Mouse (Mus musculus): Measurements from ENCODE around the gene Supt20. TPM values are rescaled to one million over a fixed set of nuclear protein-coding genes. Genes with fewer than 3 reads are reported as not detected.

The Supt20 gene
- polyA plus RNA-seq, 1 experiment from 2014 or later = 77.8 TPM

DNA sequence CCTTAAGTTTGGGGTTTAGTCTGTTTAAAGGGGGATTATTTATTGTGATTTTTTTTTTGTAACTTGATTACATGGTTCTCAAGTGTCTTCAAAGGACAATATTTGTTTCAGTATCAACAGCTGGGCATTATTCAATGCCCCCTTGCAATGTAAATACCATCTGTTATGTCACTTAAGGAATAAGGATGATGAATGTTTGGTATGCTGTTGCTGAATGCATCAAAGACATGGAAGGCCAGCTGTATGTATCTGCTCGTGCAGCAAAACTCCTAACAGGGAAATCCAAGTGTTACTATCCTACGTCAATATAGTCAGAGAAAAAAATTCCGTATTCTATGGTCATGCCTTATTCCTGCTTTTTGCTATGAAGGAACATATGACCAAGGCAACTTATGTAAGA is 24.5 kb upstream of the Supt20 start:
- Histone ChIP-seq H3K27ac (ENCODE audit: low read length) (no peak overlapping the region), H3K4me2 (ENCODE audit: low read depth, low read length) (no peak overlapping the region), H3K36me3 (ENCODE audit: control insufficient read depth, insufficient read depth, low read length) (no peaks in the 10 kb centered on the region), H3K9ac (ENCODE audit: low read depth, low read length) (no peak overlapping the region), H3K4me3 (ENCODE audit: low read length) (no peak overlapping the region), H3K27me3 (replicated peaks; ENCODE audit: control insufficient read depth, insufficient read depth, low read length) (no peaks in the 10 kb centered on the region), H3K4me1 (ENCODE audit: control insufficient read depth, insufficient read depth, low read length) (0 out of 2 replicates have a peak, but pooled peaks cover 3% of the 10 kb centered on the region), H3K9me3 (ENCODE audit: control insufficient read depth, low read length) (no peaks in the 10 kb centered on the region)
- WGBS = 68% methylated on average over 3 of the region's 3 CpGs
- ATAC-seq = no peak

GRCm38 (mm10) chr3:54668722-54669121 is 23.9 kb upstream of the Supt20 start:
- H3K4me3 ChIP-seq (ENCODE audit: low read length) = no peak overlapping the region
- H3K4me2 ChIP-seq (ENCODE audit: low read depth, low read length) = no peak overlapping the region
- H3K27me3 ChIP-seq (replicated peaks; ENCODE audit: control insufficient read depth, insufficient read depth, low read length) = no peaks in the 10 kb centered on the region
- no peak for ATAC-seq
- H3K9me3 ChIP-seq (ENCODE audit: control insufficient read depth, low read length) = no peaks in the 10 kb centered on the region
- WGBS = 77% methylated on average over 6 of the region's 6 CpGs
- 0 out of 2 replicates have a peak, but pooled peaks cover 3% of the 10 kb centered on the region for H3K4me1 ChIP-seq (ENCODE audit: control insufficient read depth, insufficient read depth, low read length)
- no peak overlapping the region for H3K9ac ChIP-seq (ENCODE audit: low read depth, low read length)
- H3K36me3 ChIP-seq (ENCODE audit: control insufficient read depth, insufficient read depth, low read length) = no peaks in the 10 kb centered on the region
- no peak overlapping the region for H3K27ac ChIP-seq (ENCODE audit: low read length)

DNA sequence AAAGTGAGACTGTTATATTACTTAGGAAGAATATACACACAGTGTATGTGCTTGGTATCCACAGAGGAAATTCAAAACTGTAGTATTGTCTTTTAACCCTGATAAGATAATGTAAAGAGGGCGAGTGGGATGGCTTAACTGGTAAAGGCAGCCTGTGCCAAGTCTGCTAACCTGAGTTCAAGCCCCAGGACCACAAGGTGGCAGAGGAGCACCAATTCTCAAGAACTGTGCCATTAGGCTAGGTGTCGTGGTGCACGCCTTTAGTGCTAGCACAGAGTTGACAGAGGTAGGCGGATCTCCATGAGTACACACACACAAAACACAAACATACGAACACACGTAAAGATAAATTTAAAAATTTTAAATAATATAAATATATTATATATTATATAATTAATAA is 23.0 kb upstream of the Supt20 start:
- no peaks in the 10 kb centered on the region for H3K27me3 ChIP-seq (replicated peaks; ENCODE audit: control insufficient read depth, insufficient read depth, low read length)
- no peak overlapping the region for H3K4me3 ChIP-seq (ENCODE audit: low read length)
- WGBS = 87% methylated on average over 6 of the region's 6 CpGs
- H3K9me3 ChIP-seq (ENCODE audit: control insufficient read depth, low read length) = no peaks in the 10 kb centered on the region
- H3K9ac ChIP-seq (ENCODE audit: low read depth, low read length) = no peak overlapping the region
- ATAC-seq = no peak
- no peak overlapping the region for H3K4me2 ChIP-seq (ENCODE audit: low read depth, low read length)
- 0 out of 2 replicates have a peak, but pooled peaks cover 3% of the 10 kb centered on the region for H3K4me1 ChIP-seq (ENCODE audit: control insufficient read depth, insufficient read depth, low read length)
- H3K27ac ChIP-seq (ENCODE audit: low read length) = no peak overlapping the region
- H3K36me3 ChIP-seq (ENCODE audit: control insufficient read depth, insufficient read depth, low read length) = no peaks in the 10 kb centered on the region

GRCm38 (mm10) chr3:54672111-54672510 is 20.5 kb upstream of the Supt20 start:
- Histone ChIP-seq H3K27me3 (replicated peaks; ENCODE audit: control insufficient read depth, insufficient read depth, low read length) (no peaks in the 10 kb centered on the region), H3K4me1 (ENCODE audit: control insufficient read depth, insufficient read depth, low read length) (0 out of 2 replicates have a peak, but pooled peaks cover 3% of the 10 kb centered on the region), H3K9ac (ENCODE audit: low read depth, low read length) (no peak overlapping the region), H3K4me2 (ENCODE audit: low read depth, low read length) (no peak overlapping the region), H3K4me3 (ENCODE audit: low read length) (no peak overlapping the region), H3K36me3 (ENCODE audit: control insufficient read depth, insufficient read depth, low read length) (no peaks in the 10 kb centered on the region), H3K27ac (ENCODE audit: low read length) (no peak overlapping the region), H3K9me3 (ENCODE audit: control insufficient read depth, low read length) (no peaks in the 10 kb centered on the region)
- no peak for ATAC-seq
- WGBS = 54% methylated on average over 3 of the region's 3 CpGs

DNA sequence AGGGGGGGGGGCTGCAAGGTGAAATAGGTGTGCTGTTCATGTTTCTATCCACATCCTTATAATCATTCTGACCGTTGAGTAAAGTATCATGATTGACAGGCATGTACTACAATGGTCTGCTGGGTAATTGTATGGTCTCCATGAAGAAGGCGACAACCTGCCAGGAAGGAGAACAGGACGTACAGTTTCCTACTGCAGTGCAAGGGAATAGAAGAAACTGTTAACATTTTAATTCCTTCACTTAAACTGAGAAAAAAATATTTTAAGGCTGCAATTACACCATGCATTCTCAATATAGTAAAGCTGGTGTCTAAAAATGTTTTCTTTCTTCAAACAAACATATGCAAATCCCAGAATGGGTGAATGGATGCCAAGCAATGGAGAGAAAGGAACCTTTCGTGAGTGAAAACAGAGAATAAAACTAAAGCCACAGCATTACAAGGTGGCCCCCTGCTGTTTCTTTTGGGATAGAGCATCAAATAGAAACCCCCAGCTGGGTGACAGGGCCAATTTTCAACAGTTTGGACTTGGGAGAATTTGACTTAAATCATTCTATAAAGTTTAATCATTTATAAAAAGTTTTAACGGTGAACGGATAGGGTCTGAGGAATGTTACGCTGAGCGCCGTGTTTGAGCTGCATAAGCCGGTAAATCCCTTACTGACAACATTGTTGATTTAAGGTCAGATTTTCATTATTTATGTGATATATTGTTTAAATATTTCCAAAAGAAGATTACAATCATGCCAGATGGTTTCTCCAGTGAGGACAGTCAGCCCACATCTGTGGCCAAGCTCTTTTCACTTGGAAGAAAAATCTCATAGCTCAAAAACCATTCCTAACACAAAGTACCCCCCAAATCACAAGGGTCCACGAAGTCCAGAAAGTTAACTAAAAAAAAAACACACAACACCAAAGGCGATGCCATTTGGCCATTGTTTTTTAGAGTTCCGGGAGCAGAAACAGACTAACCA is 19.8 kb upstream of the Supt20 start:
- Histone ChIP-seq H3K27ac (ENCODE audit: low read length) (peak overlapping the region; percentile 8; the same call in 1 of the 2 replicates), H3K36me3 (ENCODE audit: control insufficient read depth, insufficient read depth, low read length) (no peaks in the 10 kb centered on the region), H3K27me3 (replicated peaks; ENCODE audit: control insufficient read depth, insufficient read depth, low read length) (no peaks in the 10 kb centered on the region), H3K9me3 (ENCODE audit: control insufficient read depth, low read length) (no peaks in the 10 kb centered on the region), H3K4me1 (ENCODE audit: control insufficient read depth, insufficient read depth, low read length) (0 out of 2 replicates have a peak, but pooled peaks cover 3% of the 10 kb centered on the region), H3K4me3 (ENCODE audit: low read length) (no peak overlapping the region), H3K4me2 (ENCODE audit: low read depth, low read length) (no peak overlapping the region), H3K9ac (ENCODE audit: low read depth, low read length) (no peak overlapping the region)
- WGBS = 39% methylated on average over 13 of the region's 13 CpGs
- peak; percentile 40; the same call in 1 of the 2 replicates for ATAC-seq

DNA sequence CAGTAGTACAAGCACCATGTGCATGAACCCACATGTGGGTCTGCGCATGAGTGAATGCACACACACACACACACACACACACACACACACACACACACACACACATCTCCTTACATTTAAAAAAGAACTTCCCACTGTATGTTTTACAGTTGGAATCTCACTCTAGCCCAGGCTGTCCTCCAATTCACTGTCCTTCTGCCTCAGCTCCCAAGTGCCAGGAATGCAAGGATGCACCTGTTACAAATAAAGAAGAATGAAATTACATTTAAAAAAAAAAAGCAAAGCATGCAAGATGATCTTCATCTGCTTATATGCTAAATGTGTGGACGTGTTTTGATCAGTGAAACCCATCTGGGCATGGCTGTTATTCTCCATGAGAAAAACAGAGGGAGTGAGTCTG is 15.8 kb upstream of the Supt20 start:
- Histone ChIP-seq H3K27ac (ENCODE audit: low read length) (no peak overlapping the region), H3K4me1 (ENCODE audit: control insufficient read depth, insufficient read depth, low read length) (0 out of 2 replicates have a peak, but pooled peaks cover 9% of the 10 kb centered on the region), H3K9ac (ENCODE audit: low read depth, low read length) (no peak overlapping the region), H3K36me3 (ENCODE audit: control insufficient read depth, insufficient read depth, low read length) (no peaks in the 10 kb centered on the region), H3K4me3 (ENCODE audit: low read length) (no peak overlapping the region), H3K9me3 (ENCODE audit: control insufficient read depth, low read length) (no peaks in the 10 kb centered on the region), H3K27me3 (replicated peaks; ENCODE audit: control insufficient read depth, insufficient read depth, low read length) (no peaks in the 10 kb centered on the region), H3K4me2 (ENCODE audit: low read depth, low read length) (no peak overlapping the region)
- no peak for ATAC-seq
- 84% methylated on average over 2 of the region's 2 CpGs for WGBS

DNA sequence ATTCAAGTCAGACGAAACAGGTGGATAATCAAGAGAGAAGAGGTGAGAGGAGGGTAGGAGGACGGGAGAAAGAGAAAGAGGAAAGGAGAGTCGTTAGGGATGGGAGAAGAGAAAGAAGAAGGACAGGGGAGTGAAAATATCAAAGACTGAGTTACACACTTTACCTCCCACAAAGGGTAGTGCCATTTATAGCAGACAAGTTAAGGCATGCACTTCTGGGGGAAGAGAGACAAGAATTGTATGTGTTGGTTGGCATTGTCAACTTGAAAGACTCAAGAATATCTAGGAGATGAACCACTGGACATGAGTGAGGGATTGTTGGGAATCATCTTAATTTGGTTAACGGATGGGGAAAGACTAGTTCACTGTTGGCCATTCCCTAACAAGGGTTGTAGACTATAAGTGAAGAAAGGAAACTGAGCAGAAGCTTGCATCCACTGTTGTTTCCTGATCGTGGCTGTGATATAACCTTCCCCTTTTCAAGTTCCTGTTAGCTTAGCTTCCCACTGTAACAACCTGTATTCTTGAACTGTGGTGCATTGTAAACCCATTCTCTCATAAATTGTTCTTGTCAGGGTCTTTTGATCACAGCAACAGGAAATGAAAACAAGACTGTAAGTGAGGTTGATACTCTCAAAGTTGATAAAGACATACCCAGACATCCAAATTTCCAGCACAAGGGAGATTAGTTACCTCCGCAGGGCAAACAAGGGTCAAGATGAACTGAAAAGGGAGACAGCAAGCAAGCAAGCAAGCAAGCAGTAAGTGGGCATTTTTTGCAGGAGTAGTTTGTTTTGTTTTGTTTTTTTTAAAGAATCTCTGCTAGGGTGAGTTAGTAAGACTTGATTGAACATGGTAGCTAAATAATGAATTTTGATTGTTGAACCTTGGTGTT is 11.1 kb upstream of the Supt20 start:
- no peak for ATAC-seq
- H3K4me2 ChIP-seq (ENCODE audit: low read depth, low read length) = no peak overlapping the region
- H3K36me3 ChIP-seq (ENCODE audit: control insufficient read depth, insufficient read depth, low read length) = no peaks in the 10 kb centered on the region
- 63% methylated on average over 6 of the region's 6 CpGs for WGBS
- 0 out of 2 replicates have a peak, but pooled peaks cover 6% of the 10 kb centered on the region for H3K4me1 ChIP-seq (ENCODE audit: control insufficient read depth, insufficient read depth, low read length)
- H3K9me3 ChIP-seq (ENCODE audit: control insufficient read depth, low read length) = no peaks in the 10 kb centered on the region
- H3K9ac ChIP-seq (ENCODE audit: low read depth, low read length) = no peak overlapping the region
- no peaks in the 10 kb centered on the region for H3K27me3 ChIP-seq (replicated peaks; ENCODE audit: control insufficient read depth, insufficient read depth, low read length)
- no peak overlapping the region for H3K27ac ChIP-seq (ENCODE audit: low read length)
- no peak overlapping the region for H3K4me3 ChIP-seq (ENCODE audit: low read length)

DNA sequence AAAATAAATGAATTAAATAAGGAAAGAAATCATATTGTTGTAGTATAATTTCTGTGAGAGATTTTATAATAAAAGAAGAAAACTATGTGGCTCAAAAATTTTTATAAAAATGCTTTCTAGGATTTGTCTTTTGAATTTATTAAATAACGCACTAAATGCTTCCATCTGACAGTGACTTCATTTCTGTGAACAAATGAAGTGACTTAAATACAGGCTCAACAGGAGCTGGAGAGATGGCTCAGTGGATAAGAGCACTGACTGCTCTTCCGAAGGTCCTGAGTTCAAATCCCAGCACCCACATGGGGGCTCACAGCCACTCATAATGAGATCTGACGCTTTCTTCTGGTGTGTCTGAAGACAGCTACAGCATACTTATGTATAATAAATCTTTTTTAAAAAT is 7.4 kb upstream of the Supt20 start:
- Histone ChIP-seq H3K9ac (ENCODE audit: low read depth, low read length) (no peak overlapping the region), H3K4me1 (ENCODE audit: control insufficient read depth, insufficient read depth, low read length) (0 out of 2 replicates have a peak, but pooled peaks cover 5% of the 10 kb centered on the region), H3K4me3 (ENCODE audit: low read length) (no peak overlapping the region), H3K4me2 (ENCODE audit: low read depth, low read length) (no peak overlapping the region), H3K27me3 (replicated peaks; ENCODE audit: control insufficient read depth, insufficient read depth, low read length) (no peaks in the 10 kb centered on the region), H3K27ac (ENCODE audit: low read length) (no peak overlapping the region), H3K36me3 (ENCODE audit: control insufficient read depth, insufficient read depth, low read length) (no peaks in the 10 kb centered on the region), H3K9me3 (ENCODE audit: control insufficient read depth, low read length) (no peaks in the 10 kb centered on the region)
- 93% methylated on average over 3 of the region's 3 CpGs for WGBS
- no peak for ATAC-seq

DNA sequence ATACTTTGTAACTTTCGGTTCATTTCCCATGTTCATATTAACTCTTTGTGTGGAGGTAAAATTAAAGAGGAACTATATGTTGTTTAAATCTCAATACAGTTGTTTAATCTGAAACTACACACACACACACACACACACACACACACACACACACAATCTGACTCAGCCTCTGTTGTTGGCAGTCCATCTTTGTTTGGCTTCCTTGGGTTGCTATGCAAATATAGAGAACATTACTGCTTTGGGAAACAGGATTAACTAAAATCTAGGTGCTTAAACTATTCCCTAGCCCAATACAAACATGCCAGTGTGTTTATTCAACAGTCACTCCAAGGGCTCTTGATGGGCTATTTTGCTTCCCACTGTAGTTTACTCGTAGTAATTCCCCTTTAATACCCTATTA is 5.4 kb upstream of the Supt20 start:
- Histone ChIP-seq H3K9ac (ENCODE audit: low read depth, low read length) (no peak overlapping the region), H3K27ac (ENCODE audit: low read length) (no peak overlapping the region), H3K36me3 (ENCODE audit: control insufficient read depth, insufficient read depth, low read length) (no peaks in the 10 kb centered on the region), H3K9me3 (ENCODE audit: control insufficient read depth, low read length) (no peaks in the 10 kb centered on the region), H3K27me3 (replicated peaks; ENCODE audit: control insufficient read depth, insufficient read depth, low read length) (no peaks in the 10 kb centered on the region), H3K4me2 (ENCODE audit: low read depth, low read length) (no peak overlapping the region), H3K4me3 (ENCODE audit: low read length) (no peak overlapping the region), H3K4me1 (ENCODE audit: control insufficient read depth, insufficient read depth, low read length) (no peaks in the 10 kb centered on the region)
- 63% methylated on average over 2 of the region's 2 CpGs for WGBS
- no peak for ATAC-seq

All from intestine, embryonic 16.5 days (tissue).